Mouse (Mus musculus) limb, embryonic 13.5 days (tissue): ENCODE results near the gene Rragd. TPM values are rescaled to one million over a fixed set of nuclear protein-coding genes. Genes with fewer than 3 reads are reported as not detected.
A peak's percentile ranks its signal among the peaks of the same experiment; 100 is the strongest.
"Not testable (repeated sequence)": the region's sequence is repeated elsewhere in the genome, so short reads cannot be mapped to it uniquely, and the experiment has no call there.

Experiments
- ATAC-seq: fragments of 200-750 bp; cut with Nextera tagmentation; 2 replicates; pipeline ENCODE4 v1.8.0; 2017; ENCODE audit warnings: low read depth, moderate number of reproducible peaks, moderate TSS enrichment; ENCODE audit not compliant: low FRiP score
- H3K27ac ChIP-seq: fragments of 300-500 bp; sonication (generic); 2 replicates; pipeline ENCODE4 v1.5.1; 2015; ENCODE audit warnings: inconsistent platforms, mild to moderate bottlenecking, moderate library complexity
- H3K27me3 ChIP-seq: fragments of 300-500 bp; sonication (generic); 2 replicates; pipeline ENCODE4 v1.6.1; 2015; ENCODE audit warnings: mild to moderate bottlenecking, inconsistent platforms
- H3K36me3 ChIP-seq: fragments of 300-500 bp; sonication (generic); 2 replicates; pipeline ENCODE4 v1.6.1; 2015; ENCODE audit warnings: inconsistent platforms, mild to moderate bottlenecking, moderate library complexity
- H3K4me1 ChIP-seq: fragments of 300-500 bp; sonication (generic); 2 replicates; pipeline ENCODE4 v1.6.1; 2015; ENCODE audit warnings: inconsistent platforms
- H3K4me2 ChIP-seq: fragments of 300-500 bp; sonication (generic); replicated peaks from 2 replicates; pipeline ENCODE4 v1.6.1; 2015; ENCODE audit warnings: inconsistent platforms, mild to moderate bottlenecking, moderate library complexity
- H3K4me3 ChIP-seq: fragments of 300-500 bp; sonication (generic); 2 replicates; pipeline ENCODE4 v1.5.1; 2015; ENCODE audit warnings: moderate library complexity, mild to moderate bottlenecking, inconsistent platforms
- H3K9ac ChIP-seq: fragments of 300-500 bp; sonication (generic); 2 replicates; pipeline ENCODE4 v1.6.1; 2015; ENCODE audit warnings: mild to moderate bottlenecking, inconsistent platforms
- H3K9me3 ChIP-seq: fragments of 300-500 bp; sonication (generic); 2 replicates; pipeline ENCODE4 v1.6.1; 2016; ENCODE audit warnings: inconsistent platforms
- WGBS: fragments of 180-500 bp; shearing (Covaris S2); methylation state at CpG from one replicate; pipeline ENCODE4 v1.1.7; 2015; 5-methylcytosine and 5-hydroxymethylcytosine counted together
- polyA plus RNA-seq: library from polyadenylated mRNA; unstranded; fragments of >200 nt; fragmentation: Nextera tagmentation; extraction: Ambion mirVana; gene quantifications from 2 replicates; pipeline ENCODE4 v1.2.1, GENCODE M21; 2015

Gene Rragd
- polyA plus RNA-seq, 1 experiment from 2014 or later: 18.4 TPM

DNA sequence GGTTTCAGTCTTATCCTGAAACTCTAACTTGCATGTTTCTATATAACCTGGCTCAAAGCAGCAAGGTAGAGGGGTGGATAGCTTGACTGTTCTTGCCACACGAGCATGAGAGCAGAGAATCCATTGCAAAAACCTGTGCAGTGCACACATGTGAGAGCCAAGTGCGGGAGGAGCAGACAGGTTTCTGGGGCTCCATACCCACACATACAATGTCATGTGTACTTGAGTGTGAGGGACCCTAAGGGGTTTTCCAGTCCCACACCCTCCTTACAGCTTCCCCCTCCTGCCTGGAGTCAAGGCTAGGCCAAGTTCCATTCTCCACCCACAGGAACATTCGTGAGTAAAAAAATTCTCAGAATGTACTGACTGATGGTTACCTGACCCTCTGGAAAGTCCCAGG is 21.4 kb upstream of the Rragd start:
- no peaks in the 10 kb centered on the region for H3K27me3 ChIP-seq
- no peaks in the 10 kb centered on the region for H3K9me3 ChIP-seq
- 72% methylated on average over 3 of the region's 3 CpGs for WGBS
- no peak overlapping the region for H3K9ac ChIP-seq
- ATAC-seq: no peak
- H3K4me2 ChIP-seq: no peak overlapping the region
- no peak overlapping the region for H3K27ac ChIP-seq
- no peaks in the 10 kb centered on the region for H3K36me3 ChIP-seq
- no peak overlapping the region for H3K4me3 ChIP-seq
- H3K4me1 ChIP-seq: no peaks in the 10 kb centered on the region

DNA sequence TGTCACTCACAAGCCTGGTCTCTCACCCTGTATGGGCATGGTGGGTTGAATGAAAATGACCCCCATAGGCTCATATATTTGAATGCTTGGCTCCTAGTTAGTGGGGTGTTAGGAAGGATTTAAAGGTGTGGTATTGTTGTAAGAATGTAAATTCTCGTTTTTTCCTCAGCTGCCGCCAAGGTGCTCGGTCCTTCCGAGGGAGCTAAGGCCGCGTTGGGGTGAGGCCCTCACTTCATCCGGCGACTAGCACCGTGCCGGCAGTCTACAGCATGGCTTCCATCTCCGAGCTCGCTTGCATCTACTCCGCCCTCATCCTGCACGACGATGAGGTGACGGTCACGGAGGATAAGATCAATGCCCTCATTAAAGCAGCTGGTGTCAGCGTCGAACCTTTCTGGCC is 18.2 kb upstream of the Rragd start:
- not testable (repeated sequence) for H3K4me1 ChIP-seq, H3K9ac ChIP-seq, H3K4me3 ChIP-seq, H3K9me3 ChIP-seq, H3K27me3 ChIP-seq, H3K27ac ChIP-seq, H3K36me3 ChIP-seq, H3K4me2 ChIP-seq, ATAC-seq
- WGBS: 87% methylated on average over 19 of the region's 19 CpGs

DNA sequence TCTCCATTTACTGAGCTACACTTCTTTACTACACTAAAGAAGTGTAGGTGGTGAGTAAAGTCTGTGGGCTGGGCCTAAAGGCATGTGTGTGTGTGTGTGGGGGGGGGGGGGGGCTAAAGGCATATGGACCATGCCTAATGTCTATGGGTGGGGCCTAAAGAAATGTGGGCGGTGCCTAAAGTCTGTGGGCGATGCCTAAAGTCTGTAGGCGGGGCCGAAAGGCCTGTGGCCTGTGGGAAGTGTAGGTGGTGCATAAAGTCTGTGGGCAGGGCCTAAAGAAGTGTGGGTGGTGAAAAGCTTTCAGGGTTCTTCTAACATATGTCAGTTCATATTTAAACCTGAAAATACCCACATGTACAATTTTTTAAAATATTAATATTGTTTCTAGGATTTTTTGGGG is 5.5 kb upstream of the Rragd start:
- peaks cover 19% of the 10 kb centered on the region for H3K9me3 ChIP-seq
- H3K4me1 ChIP-seq: 0 out of 2 replicates have a peak, but pooled peaks cover 3% of the 10 kb centered on the region
- H3K27ac ChIP-seq: no peak overlapping the region
- no peak overlapping the region for H3K4me2 ChIP-seq
- ATAC-seq: no peak
- 95% methylated on average over 4 of the region's 4 CpGs for WGBS
- no peaks in the 10 kb centered on the region for H3K36me3 ChIP-seq
- no peak overlapping the region for H3K4me3 ChIP-seq
- no peak overlapping the region for H3K9ac ChIP-seq
- H3K27me3 ChIP-seq: peaks cover 13% of the 10 kb centered on the region

DNA sequence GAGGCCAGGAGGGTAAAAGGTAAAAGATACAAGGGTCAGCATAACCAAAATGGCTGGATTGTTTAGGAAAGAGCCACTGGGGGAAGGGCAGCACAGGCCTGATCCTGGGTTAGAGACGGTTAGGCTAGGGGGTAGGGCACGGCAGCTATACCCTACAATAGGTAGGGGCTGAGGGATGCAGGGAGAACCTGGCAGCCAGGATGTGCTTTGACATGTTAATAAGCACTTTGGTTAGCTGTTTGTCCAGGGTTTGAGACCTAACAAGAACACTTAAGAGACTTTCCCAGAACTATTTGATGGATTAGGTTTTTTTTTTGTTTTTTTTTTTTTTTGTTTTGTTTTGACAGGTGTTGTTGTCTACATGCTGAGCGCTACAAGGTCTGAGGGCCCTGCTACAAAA is 2.8 kb upstream of the Rragd start:
- ATAC-seq: no peak
- peaks cover under 1% of the 10 kb centered on the region; the same call in 1 of the 2 replicates for H3K9me3 ChIP-seq
- H3K9ac ChIP-seq: no peak overlapping the region
- no peak overlapping the region for H3K4me3 ChIP-seq
- WGBS: 83% methylated on average over 3 of the region's 3 CpGs
- H3K4me2 ChIP-seq: no peak overlapping the region
- no peaks in the 10 kb centered on the region for H3K36me3 ChIP-seq
- peaks cover 11% of the 10 kb centered on the region for H3K4me1 ChIP-seq
- H3K27ac ChIP-seq: no peak overlapping the region
- peaks cover 13% of the 10 kb centered on the region for H3K27me3 ChIP-seq

DNA sequence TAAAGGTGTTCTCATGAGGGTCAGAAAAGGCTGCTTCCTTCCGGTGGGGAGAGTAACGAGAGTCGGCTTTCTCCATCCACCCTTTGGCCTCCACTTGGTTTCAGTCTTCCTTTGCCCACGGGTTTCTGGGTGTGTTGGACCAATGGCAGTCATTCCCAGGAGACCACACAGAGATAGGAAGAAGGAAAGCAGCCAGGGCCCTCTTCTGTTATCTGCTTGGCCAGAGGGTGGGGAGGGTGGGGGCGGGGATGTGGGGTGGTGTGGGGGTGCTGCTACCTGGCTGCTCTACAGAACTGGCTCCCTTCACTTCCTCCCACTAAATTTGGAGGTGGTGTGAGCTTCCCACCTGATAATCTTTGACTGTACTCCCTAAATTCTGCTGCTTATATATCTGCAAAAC is 1.2 kb upstream of the Rragd start:
- Histone ChIP-seq H3K27me3 (peaks cover 13% of the 10 kb centered on the region), H3K4me2 (peak overlapping the region; percentile 99), H3K36me3 (no peaks in the 10 kb centered on the region), H3K4me1 (peaks cover 23% of the 10 kb centered on the region), H3K27ac (no peak overlapping the region), H3K9me3 (no peaks in the 10 kb centered on the region), H3K9ac (no peak overlapping the region), H3K4me3 (no peak overlapping the region)
- 15% methylated on average over 5 of the region's 5 CpGs for WGBS
- ATAC-seq: no peak

DNA sequence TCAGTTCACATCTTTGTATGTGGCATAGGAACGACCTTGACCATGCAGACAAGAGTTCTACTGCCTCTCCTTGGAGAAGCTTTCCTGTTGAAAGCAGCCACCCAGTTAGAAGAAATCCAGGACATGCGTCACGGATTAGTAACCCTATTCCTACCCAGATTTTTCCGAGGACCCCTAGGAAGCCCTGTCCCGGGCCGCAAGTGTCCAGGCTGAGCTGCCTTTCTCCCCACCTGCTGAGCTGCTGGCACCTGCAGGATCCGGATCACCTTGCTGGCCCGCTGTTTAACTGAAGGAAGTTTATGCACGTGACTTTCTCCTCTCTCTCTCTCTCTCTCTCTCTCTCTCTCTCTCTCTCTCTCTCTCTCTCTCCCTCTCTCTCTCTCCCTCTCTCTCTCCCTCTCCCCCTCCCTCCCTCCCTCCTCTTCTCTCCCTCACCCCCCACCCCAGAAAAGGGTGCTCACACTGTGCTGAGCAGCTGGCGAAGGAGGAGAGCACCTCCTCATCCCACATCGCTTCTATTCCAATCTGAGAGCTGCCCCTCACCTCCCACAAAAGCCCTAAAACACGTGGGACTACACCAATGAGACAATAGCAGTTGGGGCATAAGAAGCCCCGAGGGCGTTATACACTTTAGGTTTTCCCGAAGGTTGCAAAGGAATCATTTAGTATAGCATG is 659 bp upstream of the Rragd start:
- no peak for ATAC-seq
- Histone ChIP-seq H3K9ac (no peak overlapping the region), H3K9me3 (no peaks in the 10 kb centered on the region), H3K4me1 (peaks cover 23% of the 10 kb centered on the region), H3K27ac (no peak overlapping the region), H3K4me3 (peak overlapping the region; percentile 63), H3K36me3 (no peaks in the 10 kb centered on the region), H3K4me2 (peak overlapping the region; percentile 99), H3K27me3 (peaks cover 13% of the 10 kb centered on the region)
- WGBS: 1% methylated on average over 15 of the region's 15 CpGs

DNA sequence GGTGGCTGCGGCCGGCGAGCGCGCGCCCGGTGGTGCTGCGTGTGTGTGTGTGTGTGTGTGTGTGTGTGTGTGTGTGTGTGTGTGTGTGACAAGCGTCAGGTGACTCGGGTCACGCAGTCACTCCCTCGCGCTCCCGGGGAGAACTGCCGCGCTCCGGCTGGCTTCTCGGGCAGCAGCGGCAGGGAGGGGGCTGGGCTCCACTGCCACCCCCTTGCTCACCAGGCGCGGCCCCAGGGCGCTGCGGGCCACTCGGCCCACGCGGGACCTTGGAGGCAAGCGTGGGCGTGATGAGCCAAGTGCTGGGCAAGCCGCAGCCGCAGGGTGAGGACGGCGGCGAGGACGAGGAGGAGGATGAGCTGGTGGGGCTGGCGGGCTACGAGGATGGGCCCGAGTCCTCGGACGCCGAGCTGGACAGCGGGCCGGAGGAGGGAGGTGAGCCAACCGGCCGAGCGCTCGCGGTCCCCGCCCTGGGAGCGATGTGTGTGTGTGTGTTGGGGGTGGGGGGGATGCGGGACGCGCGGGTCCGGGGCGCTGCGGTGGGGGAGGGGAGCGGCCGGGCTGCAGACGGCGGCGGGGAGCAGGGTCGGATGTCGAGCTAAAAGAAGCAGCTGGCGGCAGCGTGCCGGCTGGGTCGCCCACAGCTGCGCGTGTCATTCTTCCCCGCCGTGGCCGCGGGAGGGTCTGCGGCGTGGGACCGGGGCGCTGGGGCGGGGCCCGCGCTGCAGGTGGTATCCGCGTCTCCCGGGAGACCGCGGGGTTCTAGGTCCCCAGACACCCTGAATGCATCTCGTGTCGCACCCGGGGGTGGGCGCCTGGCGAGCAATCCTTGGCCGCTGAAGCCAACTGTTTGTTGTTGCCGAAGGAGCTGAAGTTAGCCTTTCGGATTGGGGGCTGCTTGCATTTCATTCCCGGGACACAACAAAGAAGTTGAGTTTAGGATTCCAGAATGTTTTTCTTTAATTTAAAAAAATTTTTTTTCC is 629 bp downstream of the Rragd start:
- peaks cover 13% of the 10 kb centered on the region for H3K27me3 ChIP-seq
- ATAC-seq: peak; percentile 67
- WGBS: under 1% methylated on average over 64 of the region's 94 CpGs
- no peaks in the 10 kb centered on the region for H3K9me3 ChIP-seq
- peak overlapping the region; percentile 63 for H3K4me3 ChIP-seq
- no peaks in the 10 kb centered on the region for H3K36me3 ChIP-seq
- peak overlapping the region; percentile 78 for H3K9ac ChIP-seq
- peak overlapping the region; percentile 73 for H3K27ac ChIP-seq
- H3K4me2 ChIP-seq: peak overlapping the region; percentile 99
- H3K4me1 ChIP-seq: peaks cover 23% of the 10 kb centered on the region

DNA sequence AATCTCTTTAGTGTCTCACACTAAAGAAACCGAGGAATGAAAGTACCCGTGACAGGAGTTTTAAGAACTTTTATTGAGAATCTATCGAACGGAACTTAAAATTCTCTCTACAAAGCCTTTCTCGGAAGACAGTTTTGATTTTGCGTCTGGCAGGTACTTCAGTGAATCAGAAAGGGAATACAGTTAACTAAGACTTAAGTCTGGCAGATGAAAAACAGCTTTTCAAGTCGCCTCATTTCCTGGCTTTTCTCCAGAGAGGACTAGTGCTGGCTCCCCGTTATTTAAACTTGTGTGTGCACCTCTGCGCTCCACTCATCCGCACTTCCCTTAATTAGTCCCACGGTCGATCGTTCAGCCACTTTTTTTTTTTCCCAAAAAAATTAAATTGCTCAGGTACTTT is 1.4 kb downstream of the Rragd start:
- Histone ChIP-seq H3K27ac (peak overlapping the region; percentile 58), H3K36me3 (no peaks in the 10 kb centered on the region), H3K4me2 (peak overlapping the region; percentile 99), H3K4me1 (peaks cover 23% of the 10 kb centered on the region), H3K4me3 (peak overlapping the region; percentile 63), H3K27me3 (peaks cover 13% of the 10 kb centered on the region), H3K9ac (peak overlapping the region; percentile 78), H3K9me3 (no peaks in the 10 kb centered on the region)
- WGBS: under 1% methylated on average over 13 of the region's 13 CpGs
- ATAC-seq: no peak

DNA sequence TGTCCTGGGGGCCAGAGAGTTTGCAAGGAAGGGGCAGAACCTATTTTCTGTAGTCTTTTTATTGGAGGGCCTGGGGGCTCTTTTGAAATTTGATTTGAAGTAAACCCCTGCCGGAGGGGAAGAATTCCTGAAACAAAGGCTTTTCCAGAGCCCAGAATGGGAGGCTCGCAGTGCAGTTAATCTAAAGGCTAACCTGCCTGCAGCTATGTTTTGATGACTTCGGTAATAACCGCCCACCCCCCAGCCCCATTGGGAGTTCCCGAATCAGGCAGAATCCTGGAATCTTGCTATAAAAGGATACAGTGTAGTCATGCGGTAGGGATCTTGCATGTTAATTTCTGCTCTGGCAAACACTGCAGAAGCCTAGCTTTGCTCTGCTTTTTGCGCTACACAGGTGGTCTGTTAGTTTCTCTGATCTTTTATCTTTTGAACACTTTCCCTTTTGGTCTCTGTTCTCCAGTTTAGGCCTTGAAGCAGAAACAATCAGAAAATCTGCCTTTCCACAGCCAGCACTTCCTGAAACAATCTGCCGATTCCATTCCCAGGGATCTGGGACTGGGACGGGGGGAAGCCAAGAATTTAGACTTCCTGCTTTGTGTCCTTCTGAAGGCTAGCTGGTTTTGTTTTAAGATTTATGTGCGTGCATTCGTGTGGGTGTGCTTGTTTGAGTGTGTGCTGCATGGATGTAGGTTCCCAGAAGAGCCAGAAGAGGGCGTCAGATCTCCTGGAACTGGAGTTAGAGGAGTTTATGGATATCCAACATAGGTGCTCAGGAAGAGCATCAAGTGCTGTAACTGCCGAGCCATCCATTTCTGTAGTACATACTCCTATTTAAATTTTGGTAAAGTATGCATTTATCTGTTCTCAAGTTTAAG is 2.2 kb downstream of the Rragd start:
- Histone ChIP-seq H3K27me3 (peaks cover 13% of the 10 kb centered on the region), H3K4me2 (peak overlapping the region; percentile 99), H3K9me3 (no peaks in the 10 kb centered on the region), H3K9ac (peak overlapping the region; percentile 78), H3K4me1 (peaks cover 23% of the 10 kb centered on the region), H3K27ac (peak overlapping the region; percentile 61; the same call in 1 of the 2 replicates), H3K4me3 (peak overlapping the region; percentile 63), H3K36me3 (no peaks in the 10 kb centered on the region)
- 9% methylated on average over 13 of the region's 13 CpGs for WGBS
- ATAC-seq: no peak

DNA sequence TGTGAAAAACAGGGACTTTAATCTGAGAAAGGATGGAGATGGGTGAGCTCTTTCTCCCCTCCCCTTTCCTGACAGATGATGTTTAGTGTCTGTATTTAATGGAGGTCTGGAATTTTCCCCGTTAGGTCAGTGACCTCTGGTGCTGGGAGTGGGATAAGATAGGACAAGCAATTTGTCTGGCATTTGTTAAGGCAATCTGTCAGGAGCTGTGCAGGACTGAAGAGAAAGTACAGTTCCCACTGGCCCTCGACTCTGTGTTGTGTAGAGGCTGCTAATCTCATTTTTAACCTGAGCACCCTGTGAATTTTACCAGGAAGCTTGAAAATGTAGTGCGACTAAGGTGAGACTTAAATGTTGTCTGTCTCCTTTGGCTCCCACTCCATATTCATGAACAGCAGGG is 2.8 kb downstream of the Rragd start:
- ATAC-seq: no peak
- Histone ChIP-seq H3K9me3 (no peaks in the 10 kb centered on the region), H3K36me3 (no peaks in the 10 kb centered on the region), H3K4me1 (peaks cover 23% of the 10 kb centered on the region), H3K27ac (no peak overlapping the region), H3K27me3 (peaks cover 13% of the 10 kb centered on the region), H3K4me2 (peak overlapping the region; percentile 99), H3K9ac (no peak overlapping the region), H3K4me3 (0 out of 2 replicates have a peak overlapping the region, but pooled peaks have one; percentile 63)
- WGBS: 12% methylated on average over 3 of the region's 3 CpGs

DNA sequence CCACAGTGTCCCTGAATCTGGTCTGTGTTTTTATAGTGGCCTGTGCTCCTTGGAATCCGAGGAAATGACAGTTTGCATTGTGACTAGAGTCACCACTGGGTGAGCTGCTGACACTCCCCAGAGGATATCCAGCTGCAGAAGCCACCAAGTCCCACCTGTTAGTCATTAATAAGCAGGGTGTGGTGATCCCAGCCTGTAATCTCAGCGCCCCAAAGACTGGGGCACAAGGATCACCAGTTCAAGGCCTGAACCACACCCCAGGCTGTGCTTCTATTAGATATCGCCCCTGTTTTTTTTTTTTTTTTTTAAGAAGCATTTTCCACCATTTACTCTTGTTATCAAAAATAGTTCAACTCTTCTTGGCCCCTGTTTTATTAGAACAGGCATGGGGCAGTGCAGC is 4.2 kb downstream of the Rragd start:
- Histone ChIP-seq H3K4me2 (no peak overlapping the region), H3K9me3 (no peaks in the 10 kb centered on the region), H3K4me1 (peaks cover 21% of the 10 kb centered on the region), H3K27ac (no peak overlapping the region), H3K4me3 (no peak overlapping the region), H3K36me3 (no peaks in the 10 kb centered on the region), H3K27me3 (peaks cover under 1% of the 10 kb centered on the region; the same call in 1 of the 2 replicates), H3K9ac (no peak overlapping the region)
- WGBS: 51% methylated on average over 3 of the region's 3 CpGs
- no peak for ATAC-seq
